Mouse (Mus musculus) B cell, adult 62 days (primary cell): ENCODE data around the gene Zfp575. TPM values are rescaled to one million over a fixed set of nuclear protein-coding genes. Genes with fewer than 3 reads are reported as not detected.

Experiments used
- total RNA-seq: library from RNA; stranded (reverse); gene quantifications from 4 replicates; pipeline ENCODE4 v1.2.4, GENCODE M21; 2023

Gene Zfp575
- total RNA-seq: not detected in 4 replicates

GRCm38 (mm10) chr7:24587330-24588105 lies at the start of gene Zfp575, which contains the start of gene Ethe1:
TSS of gene Zfp575 (minus strand) at chr7:24587641.
TSS of gene Ethe1 (plus strand) at chr7:24587543.

GRCm38 (mm10) chr7:24636264-24636663 lies 48.8 kb upstream of the Zfp575 start, which contains the start of gene Lypd3:
TSS of gene Lypd3 (plus strand) at chr7:24636550.

GRCm38 (mm10) chr7:24610144-24610878 lies 22.9 kb upstream of the Zfp575 start, which contains the start of gene Phldb3:
TSS of gene Phldb3 (plus strand) at chr7:24610763.

DNA sequence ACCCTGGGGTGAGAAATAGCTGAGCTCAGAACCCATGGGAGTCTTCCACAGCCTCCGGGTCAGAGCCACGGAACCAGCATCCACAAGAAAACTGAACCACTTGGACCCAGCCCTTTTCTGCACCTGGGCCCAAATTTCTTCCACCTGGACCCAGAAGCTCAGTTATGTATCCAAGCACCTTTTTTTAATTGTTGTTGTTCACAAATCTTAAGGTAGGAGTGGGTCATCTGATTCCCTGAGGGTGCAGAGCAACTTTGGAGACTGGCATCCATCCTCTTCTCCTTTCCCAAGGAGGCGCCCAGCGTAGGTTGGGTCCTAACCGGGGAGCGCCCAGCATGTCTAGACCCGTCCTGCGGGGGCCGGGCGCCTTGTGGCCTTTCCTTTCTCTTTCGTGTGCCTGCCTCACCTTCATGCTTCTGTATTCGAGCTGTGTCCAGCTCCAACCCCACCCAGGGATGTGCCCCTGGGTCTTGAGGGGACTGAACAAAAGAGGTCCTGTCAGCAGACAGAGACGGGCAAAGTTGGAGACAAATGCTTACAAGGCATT lies 41.3 kb downstream of the Zfp575 start, which contains the start of the genes Pinlyp and Xrcc1:
Pinlyp (minus strand) TSS at position 51 of the 547 bp plus-strand sequence.
Xrcc1 (plus strand) TSS at position 222 of the 547 bp plus-strand sequence.

Other genes with a start within 250 kb of the Zfp575 start
- not detected in 4 replicates for gene Lypd5, start 238.4 kb downstream of the Zfp575 start, total RNA-seq
- 4.0 to 6.8 TPM (median 4.8 TPM) in 4 replicates for gene Kcnn4, start 217.4 kb downstream of the Zfp575 start, total RNA-seq
- gene Smg9, start 188.0 kb downstream of the Zfp575 start, total RNA-seq: 69.5 to 87.3 TPM (median 83.7 TPM) in 4 replicates
- 3.5 to 5.6 TPM (median 5.0 TPM) in 4 replicates for gene Irgc1, start 135.3 kb downstream of the Zfp575 start, total RNA-seq
- 484 to 612 TPM (median 535 TPM) in 4 replicates for gene Plaur, start 125.2 kb downstream of the Zfp575 start, total RNA-seq
- 1.2 to 3.1 TPM (median 1.7 TPM) in 4 replicates for gene Cadm4, start 105.6 kb downstream of the Zfp575 start, total RNA-seq
- 1.0 to 2.2 TPM (median 1.8 TPM) in 4 replicates for gene Zfp428, start 80.6 kb downstream of the Zfp575 start, total RNA-seq
- gene AC161166.1, start 75.2 kb downstream of the Zfp575 start, total RNA-seq: not detected in 4 replicates
- gene Irgq, start 57.0 kb downstream of the Zfp575 start, total RNA-seq: 21.1 to 23.8 TPM (median 22.9 TPM) in 4 replicates
- 0.95 TPM in 1 of 4 replicates, not detected in the others for gene Pinlyp, start 41.5 kb downstream of the Zfp575 start, total RNA-seq
- 82.6 to 95.2 TPM (median 89.3 TPM) in 4 replicates for gene Xrcc1, start 41.4 kb downstream of the Zfp575 start, total RNA-seq
- gene Ethe1, start 98 bp downstream of the Zfp575 start, total RNA-seq: 8.6 to 10.6 TPM (median 10.1 TPM) in 4 replicates
- 25.2 to 27.4 TPM (median 25.6 TPM) in 4 replicates for gene Phldb3, start 23.1 kb upstream of the Zfp575 start, total RNA-seq
- 0.36 to 0.70 TPM (median 0.58 TPM) in 3 of 4 replicates, not detected in the other for gene Lypd3, start 48.9 kb upstream of the Zfp575 start, total RNA-seq
- gene Tex101, start 89.0 kb upstream of the Zfp575 start, total RNA-seq: not detected in 4 replicates
- not detected in 4 replicates for gene BC049730, start 121.6 kb upstream of the Zfp575 start, total RNA-seq
- not detected in 4 replicates for gene Gm4763, start 139.3 kb upstream of the Zfp575 start, total RNA-seq
- gene Cd177, start 172.7 kb upstream of the Zfp575 start, total RNA-seq: 0.19 to 0.55 TPM (median 0.33 TPM) in 3 of 4 replicates, not detected in the other
- not detected in 4 replicates for gene Ceacam10, start 189.6 kb upstream of the Zfp575 start, total RNA-seq